Mouse (Mus musculus) ES-E14 (cell line): ENCODE results near the gene Palld.

Source experiments
- CHD2 ChIP-seq: IDR thresholded peaks from 2 replicates; pipeline ENCODE4 v1.6.1; 2014; ENCODE audit warnings: mild to moderate bottlenecking, low read depth, low read length, inconsistent platforms
- HCFC1 ChIP-seq: IDR thresholded peaks from 2 replicates; pipeline ENCODE4 v1.6.1; 2012; ENCODE audit warnings: low read length, inconsistent platforms, borderline replicate concordance; ENCODE audit not compliant: insufficient read depth
- MAFK ChIP-seq: IDR thresholded peaks from 2 replicates; pipeline ENCODE4 v1.6.1; 2014; ENCODE audit warnings: mild to moderate bottlenecking, low read depth, low read length, inconsistent platforms; ENCODE audit not compliant: insufficient read depth
- ZC3H11A ChIP-seq: IDR thresholded peaks from 2 replicates; pipeline ENCODE4 v1.6.1; 2012; ENCODE audit warnings: low read depth, mild to moderate bottlenecking, inconsistent platforms, low read length, borderline replicate concordance
- ZNF384 ChIP-seq: IDR thresholded peaks from 2 replicates; pipeline ENCODE4 v1.6.1; 2012; ENCODE audit warnings: low read depth, low read length, inconsistent platforms

GRCm38 (mm10) chr8:61776560-61776959 lies 125.9 kb downstream of the Palld start:
- TF ChIP-seq ZNF384 (no peak), MAFK (no peak), CHD2 (no peak), HCFC1 (no peak), ZC3H11A (no peak)
